Mouse (Mus musculus) spleen, adult 2 months (tissue): ENCODE results near the gene Mical3. TPM values are rescaled to one million over a fixed set of nuclear protein-coding genes. Genes with fewer than 3 reads are reported as not detected.

Experiments used
- DNase-seq, 2 experiments: peaks; one replicate each; pipeline versions ENCODE4 v3.0.0 to v3.0.0-alpha.2; 2012 to 2021; ENCODE audit warnings: low spot score in 2 of 2, low read depth in 1 of 2
- H3K27ac ChIP-seq: fragments of 200-500 bp; 2 replicates; pipeline ENCODE4 v1.5.1; 2012; ENCODE audit warnings: low read length, inconsistent platforms; ENCODE audit not compliant: insufficient read depth
- H3K27me3 ChIP-seq: fragments of 200-500 bp; 2 replicates; pipeline ENCODE4 v1.6.1; 2012; ENCODE audit warnings: mild to moderate bottlenecking, moderate library complexity, low read length, inconsistent platforms; ENCODE audit not compliant: control insufficient read depth, insufficient read depth
- H3K36me3 ChIP-seq: fragments of 200-500 bp; 2 replicates; pipeline ENCODE4 v1.6.1; 2012; ENCODE audit warnings: mild to moderate bottlenecking, low read length, inconsistent platforms; ENCODE audit not compliant: control insufficient read depth, insufficient read depth
- H3K4me1 ChIP-seq: fragments of 200-500 bp; 2 replicates; pipeline ENCODE4 v1.6.1; 2011; ENCODE audit warnings: inconsistent platforms; ENCODE audit not compliant: control insufficient read depth, insufficient read depth, insufficient read length
- H3K4me3 ChIP-seq: fragments of 200-500 bp; 2 replicates; pipeline ENCODE4 v1.5.1; 2011; ENCODE audit warnings: mild to moderate bottlenecking, inconsistent platforms; ENCODE audit not compliant: insufficient read depth, insufficient read length; ENCODE audit errors: extremely low read depth
- CTCF ChIP-seq: fragments of 200-500 bp; IDR thresholded peaks from 2 replicates; pipeline ENCODE4 v1.5.1; 2011; ENCODE audit warnings: mild to moderate bottlenecking, inconsistent platforms; ENCODE audit not compliant: insufficient read depth, insufficient read length, insufficient replicate concordance; ENCODE audit errors: extremely low read depth
- POLR2A ChIP-seq: fragments of 200-500 bp; IDR thresholded peaks from 2 replicates; pipeline ENCODE4 v1.6.1; 2011; ENCODE audit warnings: low read depth, low read length, inconsistent platforms
- WGBS: fragments of 180-500 bp; shearing (Covaris S2); methylation state at CpG from one replicate; pipeline ENCODE4 v1.1.7; 2018; 5-methylcytosine and 5-hydroxymethylcytosine counted together
- polyA plus RNA-seq: library from polyadenylated mRNA; depleted of rRNA; stranded (reverse); fragments of >200 nt; gene quantifications from 2 replicates; pipeline ENCODE4 v1.2.3, GENCODE M21; 2012

Gene Mical3
- polyA plus RNA-seq, 1 experiment, result 11.2 TPM

GRCm38 (mm10) chr6:121105726-121106125 is 25.1 kb downstream of the Mical3 start:
- Histone ChIP-seq H3K36me3 (no peaks in the 10 kb centered on the region), H3K27me3 (0 out of 2 replicates have a peak, but pooled peaks cover 2% of the 10 kb centered on the region), H3K4me1 (peaks cover 8% of the 10 kb centered on the region), H3K4me3 (no peak overlapping the region), H3K27ac (no peak overlapping the region)
- WGBS, result 82% methylated on average over 4 of the region's 4 CpGs
- DNase-seq, result no peak
- TF ChIP-seq POLR2A (no peak), CTCF (no peak)

GRCm38 (mm10) chr6:121103406-121104171 is 27.2 kb downstream of the Mical3 start:
- TF ChIP-seq CTCF (no peak), POLR2A (no peak)
- Histone ChIP-seq H3K27ac (no peak overlapping the region), H3K4me1 (peaks cover 8% of the 10 kb centered on the region; the same call in 1 of the 2 replicates), H3K4me3 (no peak overlapping the region), H3K27me3 (no peaks in the 10 kb centered on the region), H3K36me3 (no peaks in the 10 kb centered on the region)
- DNase-seq, result no peak
- 82% methylated on average over 14 of the region's 14 CpGs for WGBS

GRCm38 (mm10) chr6:121102941-121103340 is 27.9 kb downstream of the Mical3 start:
- TF ChIP-seq CTCF (no peak), POLR2A (no peak)
- Histone ChIP-seq H3K36me3 (no peaks in the 10 kb centered on the region), H3K4me3 (no peak overlapping the region), H3K27ac (no peak overlapping the region), H3K4me1 (peaks cover 8% of the 10 kb centered on the region; the same call in 1 of the 2 replicates), H3K27me3 (no peaks in the 10 kb centered on the region)
- 88% methylated on average over 10 of the region's 10 CpGs for WGBS
- DNase-seq, result no peak

- DNase-seq, result no peak
- Histone ChIP-seq H3K27me3 (no peaks in the 10 kb centered on the region), H3K4me1 (peaks cover 8% of the 10 kb centered on the region; the same call in 1 of the 2 replicates), H3K36me3 (no peaks in the 10 kb centered on the region), H3K4me3 (no peak overlapping the region), H3K27ac (no peak overlapping the region)
- WGBS, result 92% methylated on average over 2 of the region's 2 CpGs
- TF ChIP-seq POLR2A (no peak), CTCF (no peak)
These were observed 28.7 kb downstream of the Mical3 start for GRCm38 (mm10) chr6:121102084-121102483.

GRCm38 (mm10) chr6:121101201-121101600 is 29.6 kb downstream of the Mical3 start:
- 81% methylated on average over 5 of the region's 5 CpGs for WGBS
- H3K4me1 ChIP-seq, result peaks cover 8% of the 10 kb centered on the region; the same call in 1 of the 2 replicates

GRCm38 (mm10) chr6:121099831-121100230 is 31.0 kb downstream of the Mical3 start:
- Histone ChIP-seq H3K36me3 (no peaks in the 10 kb centered on the region), H3K4me3 (no peak overlapping the region), H3K27me3 (no peaks in the 10 kb centered on the region), H3K4me1 (peaks cover 8% of the 10 kb centered on the region; the same call in 1 of the 2 replicates), H3K27ac (no peak overlapping the region)
- DNase-seq, result no peak
- no peak for TF ChIP-seq POLR2A
- TF ChIP-seq CTCF, result no peak
- 95% methylated on average over 7 of the region's 7 CpGs for WGBS

More at GRCm38 (mm10) chr6:121101201-121101600, 29.6 kb downstream of the Mical3 start:
- TF ChIP-seq CTCF (no peak), POLR2A (no peak)
- DNase-seq, result no peak
- H3K4me3 ChIP-seq, result no peak overlapping the region
- no peaks in the 10 kb centered on the region for H3K36me3 ChIP-seq
- H3K27me3 ChIP-seq, result no peaks in the 10 kb centered on the region
- H3K27ac ChIP-seq, result no peak overlapping the region

GRCm38 (mm10) chr6:121099228-121099608 is 31.6 kb downstream of the Mical3 start:
- H3K4me1 ChIP-seq, result peaks cover 8% of the 10 kb centered on the region; the same call in 1 of the 2 replicates
- H3K36me3 ChIP-seq, result no peaks in the 10 kb centered on the region
- no peak for TF ChIP-seq POLR2A
- TF ChIP-seq CTCF, result no peak

More at GRCm38 (mm10) chr6:121099228-121099608, 31.6 kb downstream of the Mical3 start:
- 84% methylated on average over 4 of the region's 4 CpGs for WGBS
- Histone ChIP-seq H3K4me3 (no peak overlapping the region), H3K27me3 (no peaks in the 10 kb centered on the region), H3K27ac (no peak overlapping the region)
- no peak for DNase-seq
